ENCODE assay signal across 24 mouse cellular contexts in the genomic region with DNA sequence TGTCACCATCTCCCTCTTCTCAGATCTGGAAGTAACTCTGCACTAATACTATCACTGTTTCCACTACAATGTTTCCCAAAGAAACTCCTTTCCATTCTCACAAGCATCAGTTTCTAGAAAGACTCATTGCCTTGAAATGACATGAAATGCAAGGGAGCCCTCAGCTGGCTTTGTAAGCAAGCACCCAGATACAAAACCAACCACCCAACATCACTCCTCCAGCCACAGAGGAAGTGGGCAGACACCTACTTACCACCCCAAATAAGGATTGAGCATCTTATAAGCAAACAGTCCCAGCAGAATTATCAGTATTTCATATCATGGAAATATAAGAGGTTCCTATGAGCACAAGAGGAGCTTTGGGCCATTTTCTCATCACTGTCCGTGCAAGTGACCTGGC.
DNase-seq lines count a peak whose midpoint lies in the region; ATAC-seq lines count a peak whose summit lies in the region.
"Had no signal": no experiment of that assay in that cellular context is flagged by ENCODE, and none has a peak within 500 bp of the region (broad histone marks: within the 10 kb centered on the region; RNA-seq: fewer than 3 reads in every experiment).

No protein-coding gene starts in this region.

- ATAC-seq in activated CD4-positive, CD25-positive, alpha-beta regulatory T cell, adult 4 months, result peak; percentile 70

- no peaks in the 10 kb centered on the region for H3K36me3 ChIP-seq in midbrain, embryonic 10.5 days
- H3K36me3 ChIP-seq: embryonic facial prominence, embryonic 12.5 days; forebrain, embryonic 15.5 days; hindbrain, embryonic 13.5 days; liver, embryonic 15.5 days; midbrain, embryonic 13.5 days had no signal

- no peaks in the 10 kb centered on the region for H3K9me3 ChIP-seq in midbrain, embryonic 10.5 days (replicated peaks)
- H3K9me3 ChIP-seq: embryonic facial prominence, embryonic 12.5 days; forebrain, embryonic 15.5 days; hindbrain, embryonic 13.5 days; liver, embryonic 15.5 days; megakaryocyte, embryonic 14.5 days; midbrain, embryonic 13.5 days had no signal

- intact Hi-C loops in left cerebral cortex, postnatal 36 days (cut with DNase I), result no loop called here

- WGBS in midbrain, embryonic 10.5 days, result 78% methylated on average over 1 of the region's 1 CpGs

- no peaks in the 10 kb centered on the region for H3K27me3 ChIP-seq in midbrain, embryonic 10.5 days (ENCODE audit: low read depth, poor library complexity, severe bottlenecking)
- H3K27me3 ChIP-seq: embryonic facial prominence, embryonic 12.5 days; forebrain, embryonic 15.5 days; hindbrain, embryonic 13.5 days; liver, embryonic 15.5 days; megakaryocyte, embryonic 14.5 days; midbrain, embryonic 13.5 days had no signal

- no peak overlapping the region for H3K4me3 ChIP-seq in midbrain, embryonic 10.5 days
- H3K4me3 ChIP-seq: embryonic facial prominence, embryonic 12.5 days; forebrain, embryonic 15.5 days; hindbrain, embryonic 13.5 days; liver, embryonic 15.5 days; megakaryocyte, embryonic 14.5 days; midbrain, embryonic 13.5 days had no signal

- H3K4me1 ChIP-seq in midbrain, embryonic 10.5 days, result peaks cover 19% of the 10 kb centered on the region

- H3K27ac ChIP-seq in midbrain, embryonic 10.5 days (replicated peaks), result no peak overlapping the region
- H3K27ac ChIP-seq: embryonic facial prominence, embryonic 12.5 days; forebrain, embryonic 15.5 days; kidney, postnatal 0 days; liver, embryonic 15.5 days; midbrain, embryonic 13.5 days had no signal

- peak; percentile 33 for DNase-seq in 416B (ENCODE audit: low read depth)
- peak; percentile 59 for DNase-seq in CD4-positive helper T cell, adult 2 months (ENCODE audit: low read depth, low spot score)
- DNase-seq in naive thymus-derived CD4-positive, alpha-beta T cell, adult 2 months (ENCODE audit: low read depth), result peak; percentile 64
- DNase-seq in left cerebral cortex, postnatal 36 days (ENCODE audit: low spot score in 2 of 2), result no peak
- no peak for DNase-seq in midbrain, embryonic 10.5 days (ENCODE audit: low spot score)
- DNase-seq in lung, postnatal 4 days, result no peak
- DNase-seq: adrenal gland, postnatal 10 days; cerebellum, adult 9-10 months; cerebellum, postnatal 36 days; gastrocnemius, postnatal 25 days; heart, adult 11 months; heart, postnatal 4 days; lung, embryonic 14.5 days; lung, postnatal 14 days; right cerebral cortex, adult 18-20 months; spleen, adult 18-20 months had no signal

Comparison
In these comparisons a context has a peak if more than half of its experiments do, and no peak if none do; other contexts are left out.
1. DNase-seq: peak in 416B (single experiment), CD4-positive helper T cell, adult 2 months (single experiment) and naive thymus-derived CD4-positive, alpha-beta T cell, adult 2 months (single experiment); none in left cerebral cortex, postnatal 36 days (0 of 2), midbrain, embryonic 10.5 days (single experiment) and lung, postnatal 4 days (0 of 2).